Mouse (Mus musculus) T-helper 1 cell (primary cell): ENCODE results near the gene Fdxr.

ENCODE experiments used
- in situ Hi-C: fragments of 300-600 bp; cut with MboI, MseI; formaldehyde crosslinking; loops from one replicate; pipeline ENCODE4 v1.15.1; 2025; ENCODE audit warnings: high pct_unique_total_duplicates

The Fdxr gene

DNA sequence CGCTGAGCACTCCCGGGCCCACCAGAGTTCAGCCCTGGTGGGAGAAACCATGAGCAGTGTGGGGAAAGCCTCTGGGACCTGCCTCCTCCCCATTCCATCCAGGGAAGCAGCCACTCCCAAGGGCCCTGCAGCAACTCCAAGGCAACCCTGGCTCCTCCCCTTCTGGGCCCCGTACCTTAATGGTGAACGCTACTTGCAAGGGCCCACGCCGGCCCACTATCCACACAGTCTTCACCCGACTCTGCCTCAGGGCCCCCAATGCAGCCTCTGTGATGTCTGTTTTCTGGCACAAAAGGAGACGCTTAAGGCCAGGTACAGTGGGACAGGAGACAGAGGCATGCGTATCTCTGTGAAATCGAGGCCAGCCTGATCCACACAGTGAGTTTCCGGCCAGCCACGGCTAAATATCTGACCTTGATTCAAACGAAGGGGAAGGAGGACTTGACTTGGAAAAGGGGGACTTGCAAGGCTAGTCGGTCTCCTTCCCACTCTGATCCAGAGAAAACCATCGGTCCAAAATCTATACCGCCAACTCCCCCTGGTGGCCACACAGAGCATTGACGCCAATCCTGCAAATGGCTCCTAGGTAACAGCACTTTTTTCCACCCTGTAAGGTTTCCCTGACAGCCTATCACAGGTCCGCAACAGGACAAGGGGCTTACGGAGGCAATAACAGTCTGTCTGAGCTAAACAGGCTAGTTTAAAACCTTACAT, 6.5 kb downstream of the Fdxr start:
- in situ Hi-C loops: no loop called here

DNA sequence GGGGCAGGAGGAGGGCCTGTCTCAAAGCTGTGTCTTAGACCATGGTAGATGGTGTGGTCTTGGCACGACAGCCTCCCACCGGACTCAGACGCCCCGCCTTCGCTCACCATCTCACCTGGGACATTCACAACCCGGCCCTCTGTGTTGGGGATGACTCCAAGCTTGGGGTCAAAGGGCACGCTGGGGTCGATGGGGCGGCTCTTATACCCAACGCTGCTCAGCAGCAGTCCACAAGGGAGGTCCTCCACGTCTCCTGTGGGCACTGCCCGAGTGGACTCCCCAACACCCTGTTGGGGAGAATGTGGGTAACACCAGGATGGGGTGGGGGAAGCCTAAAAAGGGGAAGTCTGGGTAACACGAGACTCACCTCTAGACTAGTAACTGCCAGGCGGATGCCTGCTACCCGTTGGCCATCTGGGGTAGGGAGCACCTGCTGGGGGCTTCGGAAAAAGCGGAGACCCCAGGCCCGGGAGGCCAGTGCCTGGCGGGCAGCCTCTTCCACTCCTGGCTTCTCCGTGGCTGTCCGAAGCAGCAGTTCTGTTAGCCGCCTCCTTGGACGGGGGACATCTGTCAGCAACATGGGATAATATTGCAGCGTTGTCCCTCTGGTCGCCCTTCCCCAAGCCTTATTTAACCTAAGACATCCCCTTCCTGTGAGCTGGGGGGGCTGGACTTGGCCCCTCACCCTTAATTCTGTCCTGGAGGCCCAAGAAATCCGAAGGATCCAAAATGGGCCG, 7.4 kb downstream of the Fdxr start:
- in situ Hi-C loops: no loop called here

DNA sequence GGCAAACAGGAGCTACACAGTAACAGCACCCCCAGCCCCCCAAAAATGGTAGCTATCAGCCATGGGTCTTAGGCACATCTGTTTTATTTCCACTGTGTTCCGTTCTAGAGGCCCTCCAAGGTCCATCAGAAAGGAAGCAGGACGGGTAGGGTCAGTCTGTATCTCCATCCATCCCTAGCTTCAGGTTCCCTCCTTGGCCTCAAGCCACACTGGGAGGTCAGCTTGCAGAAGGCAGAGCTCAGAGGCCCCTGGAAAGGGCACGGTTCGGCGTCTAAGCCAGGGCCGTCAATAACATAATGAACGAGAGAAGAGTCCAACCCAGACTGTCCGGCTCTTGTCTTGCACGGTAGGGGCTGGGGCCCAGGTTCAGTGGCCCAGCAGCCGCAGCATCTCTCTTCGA, 8.9 kb downstream of the Fdxr start:
- in situ Hi-C loops: no loop called here

DNA sequence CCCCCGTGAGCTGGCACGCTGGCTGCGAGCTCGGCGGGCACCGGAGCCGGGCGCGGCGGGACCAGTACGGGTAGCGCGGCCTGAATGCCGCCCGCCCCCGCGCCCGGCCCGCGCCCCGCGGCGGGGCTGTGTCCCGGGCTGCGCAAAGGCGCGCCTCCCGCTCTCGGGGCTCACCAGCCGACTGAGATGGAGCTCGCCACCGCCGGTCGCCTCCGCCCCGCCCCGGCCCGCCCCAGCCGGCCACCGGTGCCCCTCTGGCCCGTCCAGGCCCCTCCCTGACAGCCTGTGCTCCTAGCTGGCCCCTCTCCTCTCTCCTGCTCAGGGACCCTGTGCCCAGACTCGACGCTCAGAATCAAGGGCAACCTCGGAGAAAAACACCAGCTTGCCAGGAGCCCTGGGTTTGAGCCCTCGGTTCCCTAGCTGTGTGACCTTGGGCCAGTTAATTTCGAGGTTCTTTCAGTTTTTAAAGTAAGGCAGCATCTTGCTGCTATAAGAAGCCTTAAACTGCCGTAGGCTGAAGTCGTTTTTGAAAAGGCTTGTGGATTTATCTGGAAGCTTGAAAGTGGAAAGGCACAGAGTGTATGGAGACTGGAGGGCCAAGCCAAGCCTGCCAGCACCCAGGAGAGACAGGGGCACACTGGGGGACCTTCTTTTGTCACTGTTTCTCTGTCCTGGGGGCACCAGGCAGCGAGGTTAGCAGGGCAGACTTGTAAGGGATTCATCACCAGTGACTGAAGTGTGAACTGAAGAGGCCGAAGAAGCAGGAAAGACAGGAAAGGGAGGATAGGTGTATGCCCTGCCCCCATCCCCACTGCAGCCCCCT, 9.6 kb downstream of the Fdxr start, which contains the start of gene Grin2c:
Gene Grin2c, minus strand, starts transcription at position 183 of the 823 bp plus-strand sequence.
- in situ Hi-C loops: no loop called here

DNA sequence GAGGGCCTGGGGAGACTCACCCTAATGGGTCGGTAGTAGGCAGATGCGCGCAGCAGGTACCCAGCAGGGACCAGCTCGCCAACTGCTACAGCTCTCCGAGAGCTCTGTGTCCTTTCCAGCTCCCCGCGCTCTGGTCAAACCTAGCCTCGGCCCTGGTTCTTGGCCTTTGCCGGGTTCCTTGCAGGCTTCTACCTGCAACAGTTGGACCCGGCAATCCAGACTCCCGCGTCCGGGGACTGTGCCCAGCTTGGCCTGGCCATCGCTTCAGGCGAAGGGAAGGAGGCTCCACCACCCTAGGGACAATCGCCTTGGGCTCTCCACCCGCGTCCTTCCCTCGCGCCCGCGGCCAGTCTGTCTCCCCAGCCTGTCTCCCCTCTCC, 10.5 kb downstream of the Fdxr start:
- in situ Hi-C loops: no loop called here

DNA sequence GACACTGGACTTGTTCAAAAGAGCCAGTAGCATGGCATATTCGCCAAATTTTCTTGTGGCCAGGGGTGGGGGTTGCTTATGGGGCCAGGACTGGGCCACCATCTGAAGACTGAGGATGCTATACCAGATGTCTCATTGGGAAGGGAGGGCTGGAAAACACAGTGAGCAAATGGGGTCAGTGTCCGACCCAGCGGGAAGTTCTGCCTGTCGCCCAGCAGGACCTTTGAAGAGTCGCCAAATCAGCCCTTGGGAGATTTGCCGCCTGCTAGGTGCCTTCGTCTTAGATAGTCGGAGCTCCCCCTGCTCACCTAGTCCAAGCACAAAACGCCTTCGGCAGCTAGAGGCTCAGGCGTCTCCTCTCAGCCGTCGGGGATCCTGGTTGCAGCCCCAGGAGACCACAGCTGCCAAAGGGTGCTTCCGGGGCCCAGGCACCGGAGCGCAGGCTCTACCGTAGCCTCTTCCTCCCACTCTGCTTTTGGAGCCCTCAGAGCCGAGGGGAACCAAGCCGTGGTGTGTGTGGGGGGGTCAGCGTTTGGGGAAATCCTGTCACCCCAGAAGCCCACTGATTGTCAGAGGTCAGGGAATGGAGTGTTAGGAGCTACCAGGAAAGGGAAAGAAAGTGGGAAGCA, 11.0 kb downstream of the Fdxr start:
- in situ Hi-C loops: no loop called here

DNA sequence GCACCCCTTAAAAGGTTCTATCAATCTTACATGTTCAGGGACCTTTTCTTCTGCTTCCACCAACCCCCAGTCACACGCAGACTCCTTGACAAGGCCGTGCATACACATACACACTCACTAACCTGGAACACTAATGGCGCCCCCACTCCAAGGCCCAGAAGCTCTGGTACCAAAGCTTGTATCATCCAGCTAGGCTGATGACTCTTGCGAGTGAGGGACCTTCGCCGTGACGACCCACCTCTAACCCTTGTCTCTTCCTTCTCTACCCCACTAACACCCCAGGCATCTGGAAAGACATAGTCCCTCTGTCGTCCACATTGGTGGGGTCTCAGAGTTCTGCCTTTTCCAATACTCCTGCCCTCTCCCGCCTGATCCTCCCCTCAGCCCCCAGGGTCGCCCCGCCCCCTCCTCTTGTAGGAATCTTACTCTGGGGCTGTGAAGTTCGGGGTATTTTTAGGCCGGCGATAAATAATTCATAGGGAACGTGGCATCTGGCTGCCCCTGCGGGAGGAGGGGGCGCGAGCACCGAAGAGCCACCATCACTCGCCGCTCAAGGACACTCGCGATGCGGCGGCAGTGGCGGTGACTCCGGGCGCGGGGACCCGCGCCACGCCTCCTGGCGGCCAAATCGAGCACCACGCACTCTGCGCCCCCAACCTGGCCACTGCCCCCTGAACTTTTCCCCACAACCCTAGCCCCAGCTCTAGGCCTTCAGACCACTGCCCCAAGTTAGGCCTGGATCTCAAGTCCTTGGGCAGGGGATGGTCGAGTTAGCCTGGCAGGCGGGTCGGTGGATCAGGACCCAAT, 11.8 kb downstream of the Fdxr start:
- in situ Hi-C loops: loop anchor here (5.0 kb wide), 1 partner anchor 58 kb away; no protein-coding TSS in a partner anchor

DNA sequence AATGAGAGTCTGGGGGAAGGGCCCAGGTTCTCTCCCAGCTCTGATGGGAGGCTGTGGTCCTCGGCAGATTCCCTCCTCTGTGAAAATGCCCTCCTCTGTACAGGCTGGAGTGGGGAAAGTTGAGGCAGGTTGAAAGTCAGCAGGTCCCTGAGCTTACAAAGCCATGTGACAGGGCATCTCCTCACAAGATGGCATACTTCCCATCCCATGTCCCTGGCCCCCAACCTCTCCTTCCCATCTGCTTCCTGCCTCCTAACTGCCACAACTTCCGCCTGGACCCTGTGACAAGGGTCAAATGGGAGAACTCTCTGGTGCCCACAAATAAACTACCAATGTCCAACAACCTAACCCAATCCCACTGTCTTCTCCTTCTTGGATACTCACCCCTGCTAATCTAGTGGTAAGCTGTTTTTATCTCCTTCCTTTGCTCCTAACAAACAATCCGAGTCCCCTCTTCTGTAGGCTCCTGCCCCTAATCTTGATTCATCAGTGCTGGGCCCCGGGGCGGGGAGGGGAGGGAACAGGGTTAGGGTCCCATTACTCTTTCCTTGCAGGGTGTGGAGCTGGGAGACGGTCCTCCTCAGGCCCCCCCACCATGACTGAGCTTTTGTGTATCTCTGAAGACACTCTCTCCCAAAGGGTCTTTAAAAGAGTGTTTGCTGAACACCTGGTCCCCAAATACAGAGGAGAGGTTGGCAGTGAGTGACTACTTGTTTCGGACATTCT, 12.6 kb downstream of the Fdxr start:
- in situ Hi-C loops: loop anchor here (5.0 kb wide), 1 partner anchor 57 kb away; no protein-coding TSS in a partner anchor

DNA sequence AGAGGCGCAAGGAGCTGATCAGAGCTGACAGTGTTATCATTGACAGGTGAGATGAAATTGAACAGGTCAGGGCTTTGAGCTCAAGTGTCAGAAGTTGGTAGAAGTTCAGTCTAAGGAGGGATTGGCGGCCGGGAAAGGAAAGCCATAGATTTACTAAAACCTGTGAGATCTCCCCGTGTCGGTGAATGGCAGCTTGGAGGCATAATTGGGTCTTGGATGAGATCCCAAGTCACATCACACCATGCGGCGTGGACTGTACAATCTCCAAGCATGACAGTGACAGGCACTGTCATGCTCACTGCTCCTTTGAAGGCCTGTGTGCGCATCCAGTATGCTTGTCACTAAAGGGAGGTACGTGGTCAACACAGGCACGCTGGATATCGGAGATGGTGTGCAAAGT, 13.9 kb downstream of the Fdxr start:
- in situ Hi-C loops: loop anchor here (5.0 kb wide), 1 partner anchor 56 kb away; no protein-coding TSS in a partner anchor

DNA sequence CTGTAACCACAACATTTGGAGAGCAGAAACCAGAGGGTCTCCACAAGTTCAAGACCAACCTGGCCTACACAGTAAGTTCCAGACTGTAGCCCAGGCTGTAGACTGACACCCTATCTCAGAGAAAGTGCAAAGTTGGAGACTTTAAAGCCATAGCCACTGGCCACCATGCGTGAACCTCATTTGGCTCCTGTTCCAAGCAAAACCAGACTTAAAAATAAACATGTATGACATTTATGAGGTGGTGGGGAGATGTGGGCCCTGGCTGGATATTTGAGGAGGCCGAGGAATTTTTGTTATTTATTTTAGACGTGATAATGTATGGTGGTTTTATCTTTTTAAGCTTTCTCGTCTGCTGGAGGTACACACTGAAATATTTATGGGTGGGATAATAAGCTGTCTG, 17.7 kb downstream of the Fdxr start:
- in situ Hi-C loops: no loop called here

DNA sequence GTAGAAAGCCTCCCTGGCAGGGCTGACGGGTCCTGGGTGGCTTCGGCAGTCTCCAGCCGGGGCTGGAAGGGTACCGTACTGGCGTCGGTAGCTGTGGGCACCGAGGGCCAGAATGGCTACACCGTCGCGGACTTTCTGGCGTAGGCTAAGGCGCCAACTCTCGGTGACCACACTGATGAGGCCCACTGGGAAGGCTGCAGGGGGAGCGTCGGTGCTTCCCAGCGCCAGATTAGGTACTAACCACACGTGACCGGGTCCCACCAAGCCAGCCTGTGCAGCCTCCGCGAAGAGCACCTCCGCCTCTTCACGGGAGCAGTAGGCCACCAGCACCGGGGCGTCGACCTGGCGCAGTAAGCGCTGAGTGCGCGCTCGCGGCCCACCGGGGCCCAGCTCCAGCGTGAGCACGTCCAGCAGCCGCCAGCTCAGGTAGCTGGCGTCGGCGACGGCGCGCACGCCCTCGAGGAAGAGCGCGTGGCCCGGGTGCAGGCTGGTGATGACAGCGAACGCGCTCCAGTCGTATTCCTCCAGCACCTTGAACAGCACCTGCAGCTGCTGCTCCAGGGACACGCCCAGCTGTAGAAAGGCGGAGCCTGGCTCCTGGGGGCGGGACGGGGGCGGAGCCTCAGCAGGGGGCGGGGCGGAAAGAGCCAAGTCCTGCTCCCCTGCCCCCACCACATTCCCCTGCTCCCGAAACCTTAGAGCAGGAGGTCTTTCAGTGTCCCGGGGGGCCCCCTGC, 18.9 kb downstream of the Fdxr start:
- in situ Hi-C loops: no loop called here

DNA sequence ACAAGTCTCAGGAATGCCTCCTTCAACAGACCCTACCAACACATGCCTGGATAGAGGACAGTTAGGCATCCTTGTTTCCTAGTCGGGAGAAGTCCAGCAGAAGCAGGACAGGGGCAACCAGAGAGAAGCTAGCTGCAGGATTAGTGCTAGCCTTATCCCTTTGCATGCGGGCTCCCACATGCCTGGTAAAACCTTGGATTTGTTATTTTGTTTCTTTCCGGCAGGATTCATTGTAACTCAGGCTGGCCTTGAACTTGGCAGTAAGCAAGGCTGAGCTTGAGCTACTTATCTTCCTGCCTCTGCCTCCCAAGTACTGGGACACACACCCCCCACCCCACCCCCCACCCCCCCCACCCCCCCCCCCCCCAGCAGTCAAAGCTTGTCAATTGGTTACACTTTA, 25.6 kb downstream of the Fdxr start:
- in situ Hi-C loops: no loop called here

DNA sequence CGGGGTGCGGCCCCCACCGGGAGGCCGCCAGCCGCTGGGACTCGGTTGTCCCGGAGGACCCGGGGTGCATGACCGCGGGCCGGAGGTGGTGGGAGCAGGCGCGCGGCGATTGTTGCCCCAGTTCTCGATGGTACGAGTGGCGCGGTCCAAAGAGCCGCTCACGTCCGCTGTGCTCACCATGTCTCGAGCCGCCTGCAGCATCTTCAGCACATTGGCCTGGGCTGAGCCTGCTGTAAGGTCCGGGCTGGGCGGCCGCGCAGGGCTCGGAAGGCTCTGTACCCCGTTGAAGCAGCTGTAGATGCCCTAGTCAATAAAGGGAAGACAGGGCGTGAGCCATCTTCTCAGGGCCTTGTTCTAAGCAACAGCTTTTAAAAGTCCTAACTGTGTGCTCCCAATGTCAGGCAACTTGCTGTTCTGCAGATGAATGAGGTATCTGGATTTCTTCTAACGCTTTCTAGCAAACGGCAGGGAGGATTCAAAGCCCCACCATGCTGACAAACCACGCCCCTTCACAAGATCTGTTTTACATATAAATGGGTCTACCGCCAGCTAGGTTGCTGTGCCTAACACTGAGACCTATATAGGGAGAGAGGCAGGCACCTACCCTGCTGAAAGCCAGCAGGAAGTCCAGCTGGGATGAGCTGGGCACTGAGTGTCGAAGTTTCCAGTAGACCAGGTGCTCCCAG, 26.3 kb downstream of the Fdxr start:
- in situ Hi-C loops: no loop called here

DNA sequence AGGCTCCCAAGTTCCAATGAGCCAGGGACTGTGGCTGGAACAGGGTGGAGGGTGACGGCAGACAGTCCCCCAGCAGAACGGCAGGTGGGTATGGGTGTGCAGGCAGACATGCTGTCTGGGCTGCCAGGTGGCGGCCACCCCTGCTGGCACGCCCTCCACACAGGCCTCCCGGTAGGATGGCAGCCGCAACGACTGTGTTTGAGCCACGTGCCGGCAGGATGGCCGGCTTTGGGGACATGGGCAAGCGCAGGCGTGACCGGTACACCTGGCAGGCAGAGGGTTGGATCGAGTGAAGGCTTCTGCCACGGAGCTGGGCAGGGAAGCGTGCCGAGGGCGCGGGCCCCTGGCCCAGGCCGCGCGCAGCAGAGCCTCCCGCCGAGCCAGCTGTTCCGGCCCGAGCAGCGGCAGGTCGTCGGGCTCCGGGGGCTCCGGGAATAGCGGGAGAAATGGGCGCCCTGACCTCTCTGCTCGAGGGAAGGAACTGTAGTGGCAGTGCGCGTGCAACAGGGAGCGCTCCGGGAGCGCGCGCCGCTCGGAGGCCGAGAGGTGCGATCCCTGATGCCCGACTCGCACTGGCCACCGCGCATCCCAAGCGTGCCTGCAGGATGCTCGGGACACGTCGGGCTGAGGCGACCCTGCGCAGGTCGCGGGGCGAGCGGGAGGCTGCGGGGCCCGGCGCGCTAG, 27.0 kb downstream of the Fdxr start:
- in situ Hi-C loops: no loop called here

DNA sequence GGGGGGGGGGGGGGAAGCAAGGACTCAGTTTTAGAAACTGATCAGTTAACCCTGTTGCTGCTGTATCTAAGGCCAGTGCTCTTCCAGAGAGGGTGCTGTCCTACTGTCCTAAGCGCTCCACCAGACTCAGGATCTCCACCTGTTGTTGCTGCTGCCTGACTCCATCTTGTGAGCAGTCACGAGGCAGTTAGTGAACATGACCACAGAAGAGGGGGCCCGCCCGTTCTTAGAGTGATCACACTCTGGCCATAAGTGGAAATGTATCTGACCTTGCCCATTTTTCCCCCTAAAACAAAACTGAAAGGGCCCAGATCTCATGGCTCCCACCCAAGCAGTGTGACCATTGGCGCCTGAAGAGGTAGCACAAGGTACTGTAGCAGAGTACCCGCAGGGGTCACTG, 28.9 kb downstream of the Fdxr start:
- in situ Hi-C loops: no loop called here

DNA sequence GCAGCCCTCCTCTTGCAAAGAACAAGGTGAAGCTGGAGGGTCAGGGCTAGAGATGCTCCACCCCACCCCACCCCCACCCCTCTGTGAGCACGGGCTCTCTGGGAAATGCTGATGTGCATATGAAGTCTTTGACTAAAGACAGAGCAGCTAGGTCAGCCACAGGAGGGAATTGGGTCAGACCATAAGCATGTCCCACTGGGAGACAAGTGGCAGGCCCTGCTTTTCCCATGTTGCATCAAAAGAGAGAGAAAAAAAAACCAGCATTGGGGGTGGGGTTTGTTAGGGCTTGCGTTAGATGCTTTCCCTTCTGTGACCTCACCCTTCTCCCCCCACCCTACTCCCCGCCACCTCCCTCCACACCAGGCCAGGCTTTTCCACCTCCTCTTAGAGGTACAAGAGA, 29.6 kb downstream of the Fdxr start:
- in situ Hi-C loops: no loop called here

DNA sequence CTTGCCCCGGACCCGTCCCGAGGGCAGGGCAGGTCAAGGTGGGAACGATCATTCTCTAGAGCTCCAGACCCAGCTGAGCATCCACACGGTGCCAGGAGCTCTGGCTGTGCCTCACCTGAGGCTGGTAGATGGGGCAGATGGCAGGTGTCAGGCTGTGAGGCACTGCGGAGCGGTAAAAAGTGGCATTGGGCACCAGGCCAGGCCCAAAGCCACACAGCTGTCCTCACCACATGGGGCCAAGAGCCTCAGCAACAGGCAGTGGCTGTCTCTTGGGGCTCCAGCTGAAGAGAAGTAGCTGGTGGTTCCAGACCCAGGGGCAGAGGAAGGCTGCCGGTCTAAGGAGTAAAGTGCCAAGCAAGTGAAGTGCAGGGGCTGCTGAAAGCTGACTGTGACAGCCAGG, 30.5 kb downstream of the Fdxr start:
- in situ Hi-C loops: no loop called here

DNA sequence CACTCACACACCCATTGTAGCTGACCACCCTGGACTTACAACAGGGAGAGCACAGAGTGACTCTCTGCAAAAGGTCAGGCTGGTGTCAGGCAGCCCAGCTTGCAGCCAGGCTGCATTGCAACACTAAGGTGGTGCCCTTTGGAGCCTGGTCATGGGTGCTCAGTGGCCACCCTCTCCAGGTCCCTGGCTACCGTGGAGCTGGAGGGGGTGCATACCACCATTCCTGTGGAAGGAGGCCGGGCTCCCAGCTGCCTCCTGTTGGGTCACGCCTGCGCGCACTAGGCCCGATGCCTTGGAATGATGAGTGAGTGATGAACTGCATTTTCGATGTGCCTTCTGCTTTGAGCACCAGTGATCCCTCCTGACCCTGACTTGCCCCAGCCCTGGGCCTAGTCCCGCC, 32.0 kb downstream of the Fdxr start:
- in situ Hi-C loops: no loop called here
